Mouse (Mus musculus) C2C12 (cell line): ENCODE data around the gene Faap100.

Experiments used
- CEBPB ChIP-seq: IDR thresholded peaks from one replicate; pipeline ENCODE4 v1.6.1; 2011; ENCODE audit warnings: low read depth, mild to moderate bottlenecking, control low read depth, moderate library complexity
- CTCF ChIP-seq: IDR thresholded peaks from one replicate; pipeline ENCODE4 v1.5.1; 2011; ENCODE audit not compliant: control insufficient read depth, insufficient read depth, insufficient read length
- FOSL1 ChIP-seq: IDR thresholded peaks from one replicate; pipeline ENCODE4 v1.8.0; 2011; ENCODE audit warnings: mild to moderate bottlenecking, low read length; ENCODE audit not compliant: poor library complexity, insufficient read depth, severe bottlenecking
- MAX ChIP-seq: IDR thresholded peaks from one replicate; pipeline ENCODE4 v1.6.1; 2011; ENCODE audit warnings: mild to moderate bottlenecking, control low read depth
- MYOD1 ChIP-seq: IDR thresholded peaks from one replicate; pipeline ENCODE4 v1.6.1; 2011; ENCODE audit warnings: low read depth; ENCODE audit not compliant: control insufficient read depth, insufficient read length
- MYOG ChIP-seq: IDR thresholded peaks from one replicate; pipeline ENCODE4 v1.6.1; 2011; ENCODE audit not compliant: control insufficient read depth, insufficient read length; ENCODE audit errors: extremely low read depth
- USF1 ChIP-seq: IDR thresholded peaks from one replicate; pipeline ENCODE4 v1.6.1; 2011; ENCODE audit warnings: low read depth, mild to moderate bottlenecking, control low read depth, moderate library complexity

GRCm38 (mm10) chr11:120337447-120337846 is 41.1 kb downstream of the Faap100 start:
- TF ChIP-seq CTCF (no peak), MAX (no peak), CEBPB (no peak), MYOG (no peak), USF1 (no peak), MYOD1 (no peak), FOSL1 (no peak)
